9 mouse cellular contexts compared by ENCODE assay signal in genomic region chr9:99062544-99062943, GRCm38 (mm10). TPM values are rescaled to one million over a fixed set of nuclear protein-coding genes. Genes with fewer than 3 reads are reported as not detected.
DNase-seq lines count a peak whose midpoint lies in the region; ATAC-seq and TF ChIP-seq lines count a peak whose summit lies in the region.
"Had no signal": no experiment of that assay in that cellular context is flagged by ENCODE, and none has a peak within 500 bp of the region (broad histone marks: within the 10 kb centered on the region; RNA-seq: fewer than 3 reads in every experiment).

No protein-coding gene starts in this region.

- no peaks in the 10 kb centered on the region for H3K4me1 ChIP-seq in hindbrain, postnatal 0 days (ENCODE audit: insufficient read depth, low read length)

- no peaks in the 10 kb centered on the region for H3K27me3 ChIP-seq in hindbrain, postnatal 0 days (ENCODE audit: insufficient read depth, low read length)

- H3K4me3 ChIP-seq in hindbrain, postnatal 0 days (ENCODE audit: low read length): no peak overlapping the region
- H3K4me3 ChIP-seq: myocyte had no signal

- peak; percentile 46 for DNase-seq in WW6 (ENCODE audit: low read depth, low spot score)
- peak; percentile 77 to 81 for DNase-seq in cerebellum, postnatal 36 days
- DNase-seq in gastrocnemius, adult 18-20 months (ENCODE audit: low spot score): peak; percentile 61
- DNase-seq in hindbrain, postnatal 0 days (ENCODE audit: low spot score): peak; percentile 85
- DNase-seq in left cerebral cortex, adult 18-20 months (ENCODE audit: low spot score in 2 of 2): peak; percentile 81 to 83
- peak; percentile 88 for DNase-seq in right cerebral cortex, postnatal 4 days
- peak; percentile 47 to 80 for DNase-seq in urinary bladder, postnatal 4 days (ENCODE audit: low spot score in 2 of 2)

- peaks cover 30% of the 10 kb centered on the region; the same call in 1 of the 2 replicates for H3K36me3 ChIP-seq in hindbrain, postnatal 0 days (ENCODE audit: insufficient read depth, low read length)

- H3K9me3 ChIP-seq in hindbrain, postnatal 0 days (ENCODE audit: low read length): no peaks in the 10 kb centered on the region

- peak; percentile 97 for TF ChIP-seq CTCF in hindbrain, postnatal 0 days (IDR thresholded peaks at IDR 0.05; ENCODE audit: low read depth)

- H3K4me2 ChIP-seq in hindbrain, postnatal 0 days (ENCODE audit: low read depth, low read length): no peak overlapping the region

- no peak overlapping the region for H3K27ac ChIP-seq in hindbrain, postnatal 0 days

- WGBS in hindbrain, postnatal 0 days: 34% methylated on average over 7 of the region's 7 CpGs

- ATAC-seq in hindbrain, postnatal 0 days: peak; percentile 88
- ATAC-seq in megakaryocyte-erythroid progenitor cell, adult 5-6 weeks (replicated peaks; ENCODE audit: low FRiP score, low TSS enrichment, poor library complexity, severe bottlenecking): peak; percentile 90

- H3K9ac ChIP-seq in hindbrain, postnatal 0 days (replicated peaks; ENCODE audit: low read length): no peak overlapping the region

RNA-seq across cellular contexts. Expression of gene Gm1123, which starts 27.0 kb away (rescaled TPM):
- not detected for total RNA-seq in gastrocnemius, adult 18-20 months (2021)
- total RNA-seq in hindbrain, postnatal 0 days (2014; rRNA removed): not detected in 2 replicates
- 0.09 and 0.15 TPM in 2 replicates for polyA plus RNA-seq in hindbrain, postnatal 0 days (2015; fragmentation: Nextera tagmentation; extraction: Ambion mirVana)
- not detected for total RNA-seq in left cerebral cortex, adult 18-20 months (2021)
- total RNA-seq in megakaryocyte-erythroid progenitor cell, adult 5-6 weeks (2014; fragmentation: Nextera tagmentation): not detected in 2 replicates
- total RNA-seq in megakaryocyte-erythroid progenitor cell, adult 5-6 weeks (2017): not detected in 2 replicates
- polyA plus RNA-seq: myocyte had no signal
